Mouse (Mus musculus): ENCODE results near the gene Myo18a.

The Myo18a gene

DNA sequence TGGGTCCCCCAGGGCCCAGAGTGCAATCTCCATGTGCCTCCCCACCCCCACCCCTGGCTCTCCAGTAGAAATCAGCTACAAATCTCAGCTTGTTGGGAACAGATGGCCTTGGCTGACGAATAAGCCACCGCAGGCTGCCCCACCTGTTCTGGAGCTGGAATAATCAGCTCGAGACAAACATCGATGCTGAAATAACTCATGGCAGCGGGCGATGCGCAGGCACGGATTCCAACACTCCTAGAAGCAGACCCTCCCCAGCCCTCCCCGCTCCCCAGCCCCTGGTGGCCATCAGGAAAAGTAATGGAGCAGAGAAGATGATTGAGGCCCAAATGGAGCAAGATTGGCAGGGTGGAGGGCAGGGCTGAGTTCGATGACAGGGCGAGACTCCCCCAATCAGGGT, 109.2 kb downstream of the Myo18a start:
- DNase-seq (ENCODE audit: low spot score) = no peak

- no peak for DNase-seq (ENCODE audit: low spot score)
Measured at GRCm38 (mm10) chr11:77872685-77873084, 109.6 kb downstream of the Myo18a start.

DNA sequence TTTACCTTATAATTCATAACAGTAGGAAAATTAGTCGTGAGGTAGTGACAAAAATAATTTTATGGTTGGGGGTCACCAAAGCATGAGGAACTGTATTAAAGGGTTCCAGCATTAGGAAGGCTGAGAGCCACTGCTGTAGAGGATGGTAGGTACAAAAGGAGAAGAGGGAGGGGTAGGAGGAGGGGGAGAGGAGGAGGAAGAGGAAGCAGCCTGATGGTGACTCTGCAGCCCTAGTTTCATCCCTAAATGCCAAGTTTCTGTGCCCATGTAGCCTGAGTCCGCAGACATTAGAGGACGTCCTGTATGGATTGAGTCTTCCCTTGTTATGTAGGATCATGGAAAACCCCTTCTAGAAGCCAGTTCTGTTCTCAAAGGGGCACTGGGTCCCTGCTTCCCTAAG, 110.1 kb downstream of the Myo18a start:
- no peak for DNase-seq (ENCODE audit: low spot score)

DNA sequence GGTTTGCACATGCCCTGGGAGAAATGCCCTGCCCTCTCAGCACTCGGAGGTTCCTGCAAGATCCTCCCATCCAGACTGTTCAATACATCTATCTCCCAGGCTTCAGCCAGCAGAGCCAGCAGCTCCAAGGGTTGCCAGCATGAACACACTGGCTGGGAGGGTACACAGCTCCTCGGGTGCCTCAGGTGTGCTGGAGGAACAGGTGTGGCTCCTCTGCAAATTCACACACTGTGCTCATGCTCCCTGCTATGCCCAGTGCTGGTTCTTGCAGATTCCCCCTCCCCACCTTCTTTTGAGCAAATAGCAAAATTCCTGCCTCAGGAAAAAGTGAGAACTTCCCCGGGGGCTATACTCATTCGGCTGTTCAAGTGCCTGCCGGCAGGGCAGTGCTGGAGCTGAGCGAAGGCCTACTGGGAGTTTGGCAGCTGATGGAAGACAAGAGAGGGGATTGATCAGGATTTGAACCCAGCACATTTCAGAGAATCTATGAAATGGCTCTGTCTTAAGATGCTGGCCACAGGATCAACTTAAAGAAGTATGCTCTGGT, 111.7 kb downstream of the Myo18a start:
- DNase-seq (ENCODE audit: low spot score) = no peak

GRCm38 (mm10) chr11:77875269-77875668, 112.2 kb downstream of the Myo18a start:
- DNase-seq (ENCODE audit: low spot score) = no peak

GRCm38 (mm10) chr11:77875847-77876759, 113.1 kb downstream of the Myo18a start:
- DNase-seq (ENCODE audit: low spot score) = no peak

- DNase-seq (ENCODE audit: low spot score) = no peak
Measured at GRCm38 (mm10) chr11:77876760-77877148, 113.7 kb downstream of the Myo18a start.

DNA sequence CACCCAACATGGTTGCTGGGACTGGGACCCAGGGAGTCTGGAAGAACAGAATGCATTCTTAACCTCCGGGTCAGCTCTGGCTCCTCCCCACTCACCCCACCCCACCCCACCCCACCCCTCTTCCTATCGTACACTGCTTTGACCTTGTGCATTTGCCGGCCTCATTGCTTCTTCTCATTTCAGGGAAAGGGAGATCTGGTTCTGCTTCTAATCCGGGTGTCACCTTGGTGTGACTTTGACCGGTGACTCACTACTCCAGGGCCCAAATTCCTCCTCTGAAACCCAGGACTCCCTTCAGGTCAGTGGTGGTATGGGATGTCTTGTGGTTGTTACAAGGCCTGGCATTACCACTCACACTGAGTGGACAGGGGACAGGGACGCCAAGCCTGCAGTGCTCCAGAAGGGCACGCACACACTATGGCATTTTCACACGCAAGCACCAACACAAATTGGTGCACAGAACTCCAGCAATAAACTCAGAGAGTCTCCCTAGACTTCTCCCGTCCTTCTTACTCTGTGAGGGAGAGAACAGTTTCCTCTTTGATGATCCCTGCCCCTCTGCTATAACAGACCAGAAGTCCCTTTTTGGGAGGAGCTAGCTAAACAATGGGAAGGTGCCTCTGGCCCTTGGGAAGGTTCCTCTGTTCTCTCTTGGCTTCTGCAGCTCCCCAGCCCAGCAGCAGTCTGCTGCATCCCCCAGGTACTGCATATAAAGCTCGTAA, 121.6 kb downstream of the Myo18a start:
- DNase-seq (ENCODE audit: low spot score) = no peak

DNA sequence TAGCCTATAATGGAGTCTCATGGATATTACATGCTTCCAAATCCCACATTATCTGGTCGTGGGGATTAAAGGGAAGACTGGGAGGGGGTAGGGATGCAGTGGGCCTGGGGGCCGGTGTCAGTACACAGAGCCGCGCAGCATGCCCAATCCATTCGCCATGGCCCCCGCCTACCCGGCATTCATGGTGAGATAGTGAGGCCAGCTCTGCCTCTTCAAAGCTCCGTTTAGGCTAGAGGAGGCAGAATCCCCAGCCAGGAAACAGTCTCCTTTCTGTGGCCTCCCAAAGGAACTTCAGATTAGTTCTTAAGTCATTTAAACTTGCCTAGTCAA, 122.2 kb downstream of the Myo18a start:
- no peak for DNase-seq (ENCODE audit: low spot score)

DNA sequence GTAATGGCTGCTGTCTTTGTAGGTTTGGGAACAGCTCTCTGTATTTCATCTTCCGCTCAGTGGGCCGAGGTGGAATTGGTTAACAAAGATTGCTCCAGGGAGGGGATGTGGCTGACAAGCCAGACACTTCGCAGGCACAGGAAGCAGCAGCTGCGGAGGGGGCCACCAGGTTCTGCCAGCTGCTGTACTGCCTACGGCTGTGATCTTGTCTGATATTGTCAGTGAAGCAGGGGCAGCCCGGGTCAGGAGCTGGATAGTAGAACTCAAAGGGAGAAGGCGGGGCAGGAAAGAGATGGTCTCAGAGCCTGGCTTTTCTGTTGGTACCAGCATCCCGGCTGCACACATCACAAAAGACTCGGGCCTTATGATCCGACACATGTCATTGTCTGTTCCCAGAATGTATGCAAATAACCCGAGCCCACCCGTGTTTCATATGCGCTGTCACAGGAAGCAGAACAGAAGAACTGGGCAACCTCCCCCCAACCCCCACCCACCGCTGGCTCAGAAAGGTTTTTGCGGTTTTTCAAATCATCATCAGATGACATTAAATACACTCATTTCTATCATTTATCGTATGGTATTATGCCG, 124.4 kb downstream of the Myo18a start:
- no peak for DNase-seq (ENCODE audit: low spot score)

DNA sequence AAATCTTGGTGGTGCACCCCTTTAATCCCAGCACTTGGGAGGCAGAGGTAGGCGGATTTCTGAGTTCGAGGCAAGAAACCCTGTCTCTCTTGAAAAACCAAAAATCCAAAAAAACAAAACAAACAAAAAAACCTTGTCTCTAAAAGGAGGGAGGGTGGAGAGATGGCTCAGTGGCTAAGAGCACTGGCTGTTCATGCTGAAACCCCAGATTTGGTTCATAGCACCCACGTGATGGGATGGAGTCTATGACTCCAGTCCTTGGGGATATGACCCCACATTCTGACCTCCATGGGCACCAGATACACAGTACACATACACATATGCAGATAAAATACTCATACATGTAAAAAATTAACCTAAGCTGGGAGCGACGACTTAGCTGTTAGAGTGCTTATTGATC, 125.8 kb downstream of the Myo18a start:
- no peak for DNase-seq (ENCODE audit: low spot score)

DNA sequence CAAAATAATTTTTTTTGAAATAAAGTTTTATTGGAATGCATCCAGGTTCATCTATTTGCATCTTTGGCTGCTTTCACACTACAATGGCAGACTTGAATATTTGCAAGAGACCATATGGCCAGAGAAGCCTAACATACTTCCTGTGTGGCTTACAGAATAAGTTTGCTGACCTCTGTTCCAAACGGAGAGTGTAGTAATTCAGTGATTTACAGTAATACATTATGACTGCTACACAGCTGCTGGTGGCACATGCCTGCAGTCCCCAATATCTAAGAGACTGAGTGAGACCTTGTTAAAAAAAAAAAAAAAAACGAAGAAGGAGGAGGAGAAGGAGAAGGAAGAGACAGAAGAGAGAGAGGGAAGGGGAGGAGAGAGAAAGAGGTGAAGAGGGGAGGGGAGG, 126.4 kb downstream of the Myo18a start:
- DNase-seq (ENCODE audit: low spot score) = no peak

- DNase-seq (ENCODE audit: low spot score) = no peak
Measured at GRCm38 (mm10) chr11:77890648-77891258, 127.7 kb downstream of the Myo18a start.

DNA sequence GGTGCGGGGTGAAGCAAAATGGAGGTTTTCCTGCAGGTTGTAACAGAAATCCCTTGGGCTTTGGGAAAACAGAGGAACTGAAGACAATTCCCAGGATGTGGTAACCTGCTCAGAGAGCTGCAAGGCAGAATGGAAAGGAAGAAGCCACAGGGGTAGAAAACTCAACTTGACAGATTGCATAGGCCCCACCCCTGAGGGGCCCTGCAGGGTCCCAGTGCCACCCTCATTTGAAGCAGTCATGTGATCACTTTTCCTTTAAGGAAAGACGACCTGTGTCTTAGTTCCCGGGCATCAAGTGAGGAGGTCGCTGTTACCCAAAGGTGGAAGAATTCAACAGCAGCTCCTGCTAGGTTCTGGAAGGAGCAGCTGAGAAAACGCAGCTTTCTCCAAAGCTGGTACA, 129.8 kb downstream of the Myo18a start:
- DNase-seq (ENCODE audit: low spot score) = no peak

DNA sequence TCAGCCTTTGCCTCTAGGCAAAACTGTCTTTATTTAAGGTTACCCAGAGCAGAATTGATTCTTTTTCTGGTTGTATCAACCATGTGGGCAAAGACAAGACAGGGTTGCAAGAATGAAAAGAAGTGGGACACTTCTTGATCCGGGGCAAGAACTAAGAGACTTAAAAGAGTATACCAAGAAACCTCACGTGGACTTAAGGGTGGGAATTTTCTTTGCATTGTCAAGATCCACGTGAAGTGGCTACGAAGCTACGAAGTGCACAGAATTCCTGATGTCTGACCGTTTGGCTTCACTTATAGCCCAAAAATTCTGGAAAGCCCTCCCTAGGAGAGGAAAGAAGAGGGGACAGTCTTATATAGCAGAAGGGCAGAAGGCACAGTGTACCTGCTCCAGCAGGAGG, 130.2 kb downstream of the Myo18a start:
- DNase-seq (ENCODE audit: low spot score) = no peak

GRCm38 (mm10) chr11:77893787-77894718, 131.0 kb downstream of the Myo18a start, which contains the start of gene Pipox:
TSS of gene Pipox (minus strand) at chr11:77894096.
- DNase-seq (ENCODE audit: low spot score) = peak; percentile 77

DNA sequence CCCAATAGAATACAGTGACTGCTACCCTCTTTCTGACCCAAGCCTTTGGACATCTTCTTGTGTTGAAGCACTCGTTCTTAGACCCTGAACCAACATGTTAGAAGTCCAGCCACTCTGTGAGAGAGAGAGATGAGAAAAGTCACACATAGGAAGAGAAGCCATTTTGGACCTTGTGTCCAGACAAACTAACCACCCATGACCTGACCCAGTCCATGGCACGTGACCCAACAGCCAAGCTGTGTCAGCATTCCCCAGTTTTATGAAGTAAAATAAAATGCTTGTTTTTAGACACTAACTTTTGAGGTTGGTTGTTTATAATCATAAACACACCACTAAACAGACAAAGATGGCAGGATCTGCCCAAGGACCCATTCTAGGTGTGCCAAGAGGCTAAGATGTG, 131.9 kb downstream of the Myo18a start:
- DNase-seq (ENCODE audit: low spot score) = no peak

DNA sequence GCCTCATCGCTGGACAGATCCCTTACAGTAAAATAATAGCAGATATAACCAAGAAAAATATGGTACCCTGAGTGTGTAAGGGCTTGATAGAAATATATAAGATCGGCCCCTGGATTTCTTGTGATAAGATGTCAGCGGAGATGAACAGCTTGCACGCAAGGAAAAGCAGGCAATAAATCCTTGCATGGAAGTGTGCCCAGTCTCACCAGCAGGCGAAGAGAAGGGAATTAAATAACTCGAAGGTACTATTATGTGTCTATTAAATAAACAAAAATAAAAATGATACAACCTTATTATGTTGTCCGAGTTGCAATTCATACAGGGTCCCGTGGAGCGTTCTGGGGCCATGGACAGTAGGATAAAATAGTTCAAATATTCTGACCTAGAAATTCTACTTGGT, 133.0 kb downstream of the Myo18a start:
- no peak for DNase-seq (ENCODE audit: low spot score)

DNA sequence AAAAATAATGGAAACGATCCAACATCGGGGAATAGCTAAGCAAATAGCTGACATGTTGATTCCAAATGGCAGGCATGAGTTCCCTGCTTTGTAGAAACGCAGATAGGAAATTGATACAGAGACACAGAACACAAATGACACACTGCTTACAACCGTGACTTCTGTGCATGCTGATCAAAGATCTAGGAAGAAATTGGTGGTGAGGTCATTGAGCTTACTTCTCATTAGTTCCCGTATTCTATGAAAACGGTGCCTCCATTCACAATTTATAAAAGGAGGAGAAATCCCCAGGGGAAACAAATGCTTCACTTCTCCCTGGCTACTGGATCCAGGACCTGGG, 133.4 kb downstream of the Myo18a start:
- no peak for DNase-seq (ENCODE audit: low spot score)

- DNase-seq (ENCODE audit: low spot score) = no peak
Measured at GRCm38 (mm10) chr11:77896820-77897805, 134.1 kb downstream of the Myo18a start.
